Mouse (Mus musculus) liver, adult 2 months (tissue): ENCODE measurements around the gene Cyp2g1.

Experiments
- CTCF ChIP-seq: fragments of 200-500 bp; IDR thresholded peaks from 2 replicates; pipeline ENCODE4 v1.5.1; 2011; ENCODE audit warnings: low read depth, low read length, control low read depth
- POLR2A ChIP-seq: fragments of 200-500 bp; IDR thresholded peaks from 2 replicates; pipeline ENCODE4 v1.6.1; 2011; ENCODE audit warnings: low read length, control low read depth; ENCODE audit not compliant: insufficient read depth; ENCODE audit errors: extremely low read depth

- TF ChIP-seq POLR2A = no peak
- peak; percentile 35 for TF ChIP-seq CTCF
Measured at GRCm38 (mm10) chr7:26777806-26778205, 30.9 kb upstream of the Cyp2g1 start.
